Mouse (Mus musculus) MEL (cell line): ENCODE measurements around the gene Tpm1. TPM values are rescaled to one million over a fixed set of nuclear protein-coding genes. Genes with fewer than 3 reads are reported as not detected.

Experiments
- DNase-seq: peaks from one replicate; pipeline ENCODE4 v3.0.0; 2011; ENCODE audit warnings: low read depth, low spot score
- H3K27ac ChIP-seq: 2 replicates; pipeline ENCODE4 v1.5.1; 2012; ENCODE audit warnings: low read depth, mild to moderate bottlenecking, control low read depth, low read length, moderate library complexity; ENCODE audit not compliant: control insufficient read depth
- H3K27me3 ChIP-seq, 2 experiments: fragments of 150-350 bp in 1 of 2; sonication (generic) in 1 of 2; 2 replicates each; pipeline ENCODE4 v1.6.1; 2012; ENCODE audit warnings: low read length in 2 of 2, mild to moderate bottlenecking in 2 of 2, improper control_type of control experiment in 1 of 2, moderate library complexity in 1 of 2; ENCODE audit not compliant: insufficient read depth in 2 of 2, control insufficient read depth in 1 of 2
- H3K36me3 ChIP-seq, 2 experiments: 2 replicates each; pipeline ENCODE4 v1.6.1; 2012 to 2014; ENCODE audit warnings: low read length in 2 of 2, improper control_type of control experiment in 1 of 2, inconsistent platforms in 1 of 2, mild to moderate bottlenecking in 1 of 2; ENCODE audit not compliant: insufficient read depth in 2 of 2, control insufficient read depth in 1 of 2
- H3K4me1 ChIP-seq, 2 experiments: fragments of 150-350 bp in 1 of 2; sonication (generic) in 1 of 2; 2 replicates each; pipeline ENCODE4 v1.6.1; 2012; ENCODE audit warnings: low read length in 2 of 2, improper control_type of control experiment in 1 of 2, mild to moderate bottlenecking in 1 of 2; ENCODE audit not compliant: insufficient read depth in 2 of 2, control insufficient read depth in 1 of 2
- H3K4me3 ChIP-seq, 2 experiments: fragments of 150-350 bp in 1 of 2; sonication (generic) in 1 of 2; 2 replicates each; pipeline ENCODE4 v1.5.1; 2012; ENCODE audit warnings: low read depth in 2 of 2, low read length in 2 of 2, mild to moderate bottlenecking in 2 of 2, moderate library complexity in 2 of 2, control low read depth in 1 of 2, improper control_type of control experiment in 1 of 2; ENCODE audit not compliant: control insufficient read depth in 1 of 2, insufficient read depth in 1 of 2
- H3K79me2 ChIP-seq: 2 replicates; pipeline ENCODE4 v1.6.1; 2012; ENCODE audit warnings: mild to moderate bottlenecking, low read length, moderate library complexity; ENCODE audit not compliant: control insufficient read depth, poor library complexity, insufficient read depth
- H3K9ac ChIP-seq: 2 replicates; pipeline ENCODE4 v1.6.1; 2012; ENCODE audit warnings: low read depth, mild to moderate bottlenecking, control low read depth, low read length, moderate library complexity; ENCODE audit not compliant: control insufficient read depth, poor library complexity, severe bottlenecking
- H3K9me3 ChIP-seq: fragments of 150-350 bp; sonication (generic); replicated peaks from 2 replicates; pipeline ENCODE4 v1.6.1; 2012; ENCODE audit warnings: mild to moderate bottlenecking, low read length, improper control_type of control experiment, moderate library complexity; ENCODE audit not compliant: insufficient read depth
- BHLHE40 ChIP-seq: IDR thresholded peaks from 2 replicates; pipeline ENCODE4 v1.6.1; 2012; ENCODE audit warnings: low read depth, mild to moderate bottlenecking, inconsistent platforms, low read length, improper control_type of control experiment, borderline replicate concordance
- CHD1 ChIP-seq: IDR thresholded peaks from 2 replicates; pipeline ENCODE4 v1.6.1; 2012; ENCODE audit warnings: low read depth, mild to moderate bottlenecking, inconsistent platforms, low read length, improper control_type of control experiment
- CHD2 ChIP-seq: IDR thresholded peaks from 2 replicates; pipeline ENCODE4 v1.6.1; 2011; ENCODE audit warnings: low read length, improper control_type of control experiment
- CTCF ChIP-seq, 3 experiments: IDR thresholded peaks in 2 of 3; conservative IDR thresholded peaks in 1 of 3; 2 replicates each; pipeline ENCODE4 v1.5.1; 2011 to 2012; ENCODE audit warnings: low read length in 3 of 3, low read depth in 2 of 3, mild to moderate bottlenecking in 2 of 3, improper control_type of control experiment in 1 of 3, inconsistent platforms in 1 of 3, mixed read lengths in 1 of 3, moderate library complexity in 1 of 3; ENCODE audit not compliant: control insufficient read depth in 1 of 3, insufficient read depth in 1 of 3, poor library complexity in 1 of 3, severe bottlenecking in 1 of 3
- E2F4 ChIP-seq: IDR thresholded peaks from 2 replicates; pipeline ENCODE4 v1.6.1; 2011; ENCODE audit warnings: low read depth, low read length, improper control_type of control experiment, borderline replicate concordance
- EP300 ChIP-seq, 2 experiments: IDR thresholded peaks; 2 replicates each; pipeline ENCODE4 v1.6.1; 2011; ENCODE audit warnings: improper control_type of control experiment in 2 of 2, low read length in 2 of 2, low read depth in 1 of 2, mild to moderate bottlenecking in 1 of 2
- ETS1 ChIP-seq: IDR thresholded peaks from 2 replicates; pipeline ENCODE4 v1.6.1; 2012; ENCODE audit warnings: low read depth, mild to moderate bottlenecking, inconsistent platforms, low read length, improper control_type of control experiment, moderate library complexity
- GATA1 ChIP-seq: IDR thresholded peaks from 2 replicates; pipeline ENCODE4 v1.6.1; 2011; ENCODE audit warnings: low read depth, low read length, improper control_type of control experiment
- MAFK ChIP-seq: IDR thresholded peaks from 2 replicates; pipeline ENCODE4 v1.6.1; 2011; ENCODE audit warnings: low read depth, mild to moderate bottlenecking, low read length, improper control_type of control experiment, borderline replicate concordance
- MAX ChIP-seq: IDR thresholded peaks from 2 replicates; pipeline ENCODE4 v1.6.1; 2011; ENCODE audit warnings: low read length, improper control_type of control experiment
- MAZ ChIP-seq: IDR thresholded peaks from 2 replicates; pipeline ENCODE4 v1.6.1; 2012; ENCODE audit warnings: low read depth, mild to moderate bottlenecking, inconsistent platforms, low read length, improper control_type of control experiment
- MEF2A ChIP-seq: IDR thresholded peaks from 2 replicates; pipeline ENCODE4 v1.6.1; 2014; ENCODE audit warnings: low read depth, mild to moderate bottlenecking, inconsistent platforms, low read length, improper control_type of control experiment; ENCODE audit not compliant: poor library complexity, insufficient replicate concordance, severe bottlenecking; ENCODE audit errors: extremely low read depth
- MYB ChIP-seq: IDR thresholded peaks from 2 replicates; pipeline ENCODE4 v1.6.1; 2011; ENCODE audit warnings: mild to moderate bottlenecking, low read depth, low read length, improper control_type of control experiment
- NELFE ChIP-seq: IDR thresholded peaks from 2 replicates; pipeline ENCODE4 v1.6.1; 2011; ENCODE audit warnings: low read depth, low read length, improper control_type of control experiment
- NRF1 ChIP-seq: IDR thresholded peaks from 2 replicates; pipeline ENCODE4 v1.6.1; 2014; ENCODE audit warnings: low read depth, mild to moderate bottlenecking, inconsistent platforms, low read length, improper control_type of control experiment, moderate library complexity; ENCODE audit not compliant: poor library complexity, insufficient read depth, severe bottlenecking
- POLR2A ChIP-seq, 2 experiments: IDR thresholded peaks; 2 replicates each; pipeline ENCODE4 v1.6.1; 2011 to 2012; ENCODE audit warnings: low read length in 2 of 2, mild to moderate bottlenecking in 2 of 2, control low read depth in 1 of 2, improper control_type of control experiment in 1 of 2, low read depth in 1 of 2, moderate library complexity in 1 of 2; ENCODE audit not compliant: control insufficient read depth in 1 of 2, insufficient read depth in 1 of 2, poor library complexity in 1 of 2
- POLR2AphosphoS2 ChIP-seq: IDR thresholded peaks from 2 replicates; pipeline ENCODE4 v1.6.1; 2011; ENCODE audit warnings: low read length, improper control_type of control experiment
- POLR2AphosphoS5 ChIP-seq: IDR thresholded peaks from 2 replicates; pipeline ENCODE4 v1.6.1; 2012; ENCODE audit warnings: low read depth, borderline replicate concordance, mild to moderate bottlenecking, inconsistent platforms, low read length, moderate library complexity, mixed read lengths
- RAD21 ChIP-seq: IDR thresholded peaks from 2 replicates; pipeline ENCODE4 v1.6.1; 2011; ENCODE audit warnings: mild to moderate bottlenecking, low read depth, low read length, improper control_type of control experiment
- SIN3A ChIP-seq: IDR thresholded peaks from 2 replicates; pipeline ENCODE4 v1.6.1; 2012; ENCODE audit warnings: low read length, improper control_type of control experiment, inconsistent platforms
- TAL1 ChIP-seq: IDR thresholded peaks from 2 replicates; pipeline ENCODE4 v1.6.1; 2012; ENCODE audit warnings: mild to moderate bottlenecking, inconsistent platforms, low read length, moderate library complexity, mixed read lengths
- TBP ChIP-seq: IDR thresholded peaks from 2 replicates; pipeline ENCODE4 v1.8.0; 2011; ENCODE audit warnings: low read depth, low read length, improper control_type of control experiment
- USF2 ChIP-seq, 2 experiments: IDR thresholded peaks; 2 replicates each; pipeline ENCODE4 v1.6.1; 2011 to 2012; ENCODE audit warnings: improper control_type of control experiment in 2 of 2, low read length in 2 of 2, borderline replicate concordance in 1 of 2, inconsistent platforms in 1 of 2, low read depth in 1 of 2, mild to moderate bottlenecking in 1 of 2; ENCODE audit not compliant: insufficient read depth in 1 of 2
- ZC3H11A ChIP-seq: IDR thresholded peaks from 2 replicates; pipeline ENCODE4 v1.6.1; 2012; ENCODE audit warnings: low read depth, mild to moderate bottlenecking, inconsistent platforms, low read length, improper control_type of control experiment
- ZKSCAN1 ChIP-seq: IDR thresholded peaks from 2 replicates; pipeline ENCODE4 v1.6.1; 2012; ENCODE audit warnings: low read depth, mild to moderate bottlenecking, inconsistent platforms, low read length, improper control_type of control experiment, moderate library complexity
- ZMIZ1 ChIP-seq: IDR thresholded peaks from 2 replicates; pipeline ENCODE4 v1.6.1; 2012; ENCODE audit warnings: low read depth, mild to moderate bottlenecking, inconsistent platforms, low read length, improper control_type of control experiment, moderate library complexity
- ZNF384 ChIP-seq: IDR thresholded peaks from 2 replicates; pipeline ENCODE4 v1.6.1; 2012; ENCODE audit warnings: low read depth, mild to moderate bottlenecking, inconsistent platforms, low read length, improper control_type of control experiment
- polyA plus RNA-seq, 2 experiments: library from polyadenylated mRNA; stranded (reverse) in 1 of 2; unstranded in 1 of 2; fragments of >175 nt in 1 of 2; fragments of >200 nt in 1 of 2; gene quantifications; 2 replicates each; pipeline versions ENCODE4 v1.2.1 to v1.2.4; 2012; ENCODE audit warnings: low replicate concordance in 2 of 2, low read depth in 1 of 2; ENCODE audit not compliant: insufficient read length in 2 of 2, insufficient read depth in 1 of 2, missing spikeins in 1 of 2
- total RNA-seq: library from RNA; depleted of rRNA; stranded (reverse); fragments of 300-350 nt; gene quantifications from 2 replicates; pipeline ENCODE4 v1.2.3, GENCODE M21; 2012

Tpm1 gene
- total and polyA plus RNA-seq, 3 experiments = 38.2 to 113 TPM; not detected in 1

- no peak for TF ChIP-seq MAZ
Measured at GRCm38 (mm10) chr9:67038686-67039085, 10.5 kb downstream of the Tpm1 start (continued).

DNA sequence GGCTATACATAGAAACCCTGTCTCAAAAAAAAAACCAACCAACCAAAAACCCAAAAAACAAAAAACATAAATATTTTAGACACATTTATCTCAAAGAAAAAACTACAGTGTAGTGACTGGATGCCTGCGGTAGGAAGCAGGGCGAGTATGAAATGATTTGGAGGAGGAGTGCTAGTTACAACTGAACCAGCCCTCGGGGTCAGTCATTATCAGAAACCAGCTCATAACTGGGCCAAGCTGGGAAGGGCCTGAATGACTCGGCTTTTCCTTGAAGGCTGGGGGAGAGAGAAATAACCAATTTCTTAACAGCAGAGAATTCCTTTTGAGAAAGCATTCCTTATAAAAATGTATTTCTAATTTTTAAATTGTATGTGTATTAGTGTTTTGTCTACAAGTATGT lies 11.5 kb downstream of the Tpm1 start:
- Histone ChIP-seq H3K9ac (peak overlapping the region; percentile 26; the same call in 1 of the 2 replicates), H3K4me3 (no peak overlapping the region), H3K9me3 (no peaks in the 10 kb centered on the region), H3K27me3 (no peaks in the 10 kb centered on the region), H3K27ac (peak overlapping the region; percentile 63), H3K36me3 (peaks cover 10 to 39% of the 10 kb centered on the region in 2 experiments), H3K79me2 (peaks cover 36% of the 10 kb centered on the region), H3K4me1 (peaks cover 28 to 38% of the 10 kb centered on the region in 2 experiments)
- no peak for TF ChIP-seq ZNF384
- no peak for TF ChIP-seq CTCF (IDR thresholded peaks at IDR 0.05 in 2 of 3, conservative IDR thresholded peaks at IDR 0.05 in 1 of 3; ENCODE audit: control insufficient read depth in 1 of 3, insufficient read depth in 1 of 3, low read depth in 2 of 3, low read length in 3 of 3, poor library complexity in 1 of 3, severe bottlenecking in 1 of 3)
- TF ChIP-seq NRF1 = no peak
- no peak for TF ChIP-seq MAFK
- TF ChIP-seq MYB = no peak
- no peak for TF ChIP-seq RAD21
- peak; percentile 42 for DNase-seq

- peaks cover 26 to 30% of the 10 kb centered on the region in 2 experiments for H3K4me1 ChIP-seq
- peaks cover 10 to 31% of the 10 kb centered on the region in 2 experiments for H3K36me3 ChIP-seq
- DNase-seq = peak; percentile 55
- H3K9ac ChIP-seq = peak overlapping the region; percentile 27
- peak overlapping the region; percentile 63 for H3K27ac ChIP-seq
- H3K79me2 ChIP-seq = peaks cover 29% of the 10 kb centered on the region
- H3K9me3 ChIP-seq = no peaks in the 10 kb centered on the region
- H3K27me3 ChIP-seq = no peaks in the 10 kb centered on the region
- H3K4me3 ChIP-seq = peak overlapping the region in 1 of 2 experiments; percentile 40; a peak in 2 of 4 replicates
- TF ChIP-seq MAX (no peak), ZNF384 (0 out of 2 replicates have a peak, but pooled peaks have one; percentile 17), MAFK (no peak), NELFE (no peak), CHD1 (peak; percentile 84), GATA1 (no peak), EP300 (IDR thresholded peaks at IDR 0.05; ENCODE audit: low read depth in 1 of 2, low read length in 2 of 2) (peak in 1 of 2 experiments; percentile 1; a peak in 2 of 4 replicates), SIN3A (peak; percentile 25; the same call in 1 of the 2 replicates), ZC3H11A (no peak), POLR2A (IDR thresholded peaks at IDR 0.05; ENCODE audit: control insufficient read depth in 1 of 2, insufficient read depth in 1 of 2, low read depth in 1 of 2, low read length in 2 of 2, poor library complexity in 1 of 2) (no peak), ZMIZ1 (no peak), TBP (no peak), TAL1 (no peak), CHD2 (no peak), BHLHE40 (no peak), E2F4 (no peak), MEF2A (no peak), USF2 (IDR thresholded peaks at IDR 0.05; ENCODE audit: borderline replicate concordance in 1 of 2, insufficient read depth in 1 of 2, low read depth in 1 of 2, low read length in 2 of 2) (no peak), ZKSCAN1 (peak; percentile 57; the same call in 1 of the 2 replicates), POLR2AphosphoS5 (no peak), ETS1 (peak; percentile 16; the same call in 1 of the 2 replicates), POLR2AphosphoS2 (no peak), CTCF (IDR thresholded peaks at IDR 0.05 in 2 of 3, conservative IDR thresholded peaks at IDR 0.05 in 1 of 3; ENCODE audit: control insufficient read depth in 1 of 3, insufficient read depth in 1 of 3, low read depth in 2 of 3, low read length in 3 of 3, poor library complexity in 1 of 3, severe bottlenecking in 1 of 3) (no peak), NRF1 (no peak)
Measured at GRCm38 (mm10) chr9:67036527-67037118, 12.6 kb downstream of the Tpm1 start.
